Mouse (Mus musculus): ENCODE measurements around the gene Aplp1. TPM values are rescaled to one million over a fixed set of nuclear protein-coding genes. Genes with fewer than 3 reads are reported as not detected.

Gene Aplp1
- 16.6 and 18.0 TPM in 2 replicates for polyA plus RNA-seq (2014; fragmentation: Nextera tagmentation; extraction: Ambion mirVana)

- H3K27ac ChIP-seq (replicated peaks; ENCODE audit: low read depth, low read length): no peak within 1 kb of the TSS
- H3K4me1 ChIP-seq (ENCODE audit: control insufficient read depth, insufficient read depth, low read length): peaks cover 8% of the 10 kb centered on the region; the same call in 1 of the 2 replicates
- H3K4me2 ChIP-seq (ENCODE audit: low read depth, severe bottlenecking): peak within 1 kb of the TSS; percentile 77
- H3K9ac ChIP-seq (ENCODE audit: low read length): peak within 1 kb of the TSS; percentile 63
- H3K9me3 ChIP-seq (ENCODE audit: control insufficient read depth, low read length): no peaks in the 10 kb centered on the region
- WGBS: under 1% methylated on average over 65 of the region's 72 CpGs
- peak within 1 kb of the TSS; percentile 58 for H3K4me3 ChIP-seq (ENCODE audit: low read depth, low read length)
- H3K27me3 ChIP-seq (ENCODE audit: control insufficient read depth, insufficient read depth, low read length): peaks cover 18% of the 10 kb centered on the region
- no peaks in the 10 kb centered on the region for H3K36me3 ChIP-seq (ENCODE audit: control insufficient read depth, insufficient read depth, low read length)
- DNase-seq (ENCODE audit: low spot score) (peak; percentile 75), ATAC-seq (ENCODE audit: insufficient number of reproducible peaks, low FRiP score, low TSS enrichment, low read depth) (peak; percentile 41; the same call in 1 of the 2 replicates)
Observed at GRCm38 (mm10) chr7:30444971-30445751, at the start of gene Aplp1. Gene Aplp1 (minus strand): TSS chr7:30445535.

- no peak for DNase-seq (ENCODE audit: low spot score)
- no peak within 1 kb of the TSS for H3K4me3 ChIP-seq (ENCODE audit: low read depth, low read length)
- H3K4me1 ChIP-seq (ENCODE audit: control insufficient read depth, insufficient read depth, low read length): no peaks in the 10 kb centered on the region
- no peaks in the 10 kb centered on the region for H3K9me3 ChIP-seq (ENCODE audit: control insufficient read depth, low read length)
- WGBS: 64% methylated on average over 11 of the region's 11 CpGs
- H3K27me3 ChIP-seq (ENCODE audit: control insufficient read depth, insufficient read depth, low read length): no peaks in the 10 kb centered on the region
- no peak within 1 kb of the TSS for H3K27ac ChIP-seq (replicated peaks; ENCODE audit: low read depth, low read length)
- no peaks in the 10 kb centered on the region for H3K36me3 ChIP-seq (ENCODE audit: control insufficient read depth, insufficient read depth, low read length)
- H3K4me2 ChIP-seq (ENCODE audit: low read depth, severe bottlenecking): no peak within 1 kb of the TSS
- H3K9ac ChIP-seq (ENCODE audit: low read length): no peak within 1 kb of the TSS
- ATAC-seq (ENCODE audit: insufficient number of reproducible peaks, low FRiP score, low TSS enrichment, low read depth): no peak
Observed at GRCm38 (mm10) chr7:30493401-30493931, 48.1 kb upstream of the Aplp1 start, which contains the start of gene Prodh2. Gene Prodh2 (plus strand): TSS chr7:30493622.

- H3K4me3 ChIP-seq (ENCODE audit: low read depth, low read length): no peak overlapping the region
- no peaks in the 10 kb centered on the region for H3K4me1 ChIP-seq (ENCODE audit: control insufficient read depth, insufficient read depth, low read length)
- no peak overlapping the region for H3K9ac ChIP-seq (ENCODE audit: low read length)
- DNase-seq (ENCODE audit: low spot score) (peak; percentile 89), ATAC-seq (ENCODE audit: insufficient number of reproducible peaks, low FRiP score, low TSS enrichment, low read depth) (no peak)
- H3K4me2 ChIP-seq (ENCODE audit: low read depth, severe bottlenecking): no peak overlapping the region
- no peak overlapping the region for H3K27ac ChIP-seq (replicated peaks; ENCODE audit: low read depth, low read length)
- H3K27me3 ChIP-seq (ENCODE audit: control insufficient read depth, insufficient read depth, low read length): no peaks in the 10 kb centered on the region
- H3K9me3 ChIP-seq (ENCODE audit: control insufficient read depth, low read length): no peaks in the 10 kb centered on the region
- WGBS: 17% methylated on average over 4 of the region's 4 CpGs
- no peaks in the 10 kb centered on the region for H3K36me3 ChIP-seq (ENCODE audit: control insufficient read depth, insufficient read depth, low read length)
Observed at GRCm38 (mm10) chr7:30492765-30493164, 47.4 kb upstream of the Aplp1 start.

- WGBS: 27% methylated on average over 6 of the region's 6 CpGs
- no peaks in the 10 kb centered on the region for H3K36me3 ChIP-seq (ENCODE audit: control insufficient read depth, insufficient read depth, low read length)
- DNase-seq (ENCODE audit: low spot score): no peak
Observed at GRCm38 (mm10) chr7:30490957-30491307, 45.6 kb upstream of the Aplp1 start.

GRCm38 (mm10) chr7:30490251-30490956, 45.1 kb upstream of the Aplp1 start:
- ATAC-seq (ENCODE audit: insufficient number of reproducible peaks, low FRiP score, low TSS enrichment, low read depth): no peak
- no peak overlapping the region for H3K4me3 ChIP-seq (ENCODE audit: low read depth, low read length)
- 34% methylated on average over 16 of the region's 16 CpGs for WGBS
- H3K4me2 ChIP-seq (ENCODE audit: low read depth, severe bottlenecking): no peak overlapping the region
- H3K9ac ChIP-seq (ENCODE audit: low read length): no peak overlapping the region
- no peaks in the 10 kb centered on the region for H3K36me3 ChIP-seq (ENCODE audit: control insufficient read depth, insufficient read depth, low read length)
- H3K27me3 ChIP-seq (ENCODE audit: control insufficient read depth, insufficient read depth, low read length): no peaks in the 10 kb centered on the region
- no peaks in the 10 kb centered on the region for H3K9me3 ChIP-seq (ENCODE audit: control insufficient read depth, low read length)
- no peak overlapping the region for H3K27ac ChIP-seq (replicated peaks; ENCODE audit: low read depth, low read length)
- DNase-seq (ENCODE audit: low spot score): peak; percentile 54
- no peaks in the 10 kb centered on the region for H3K4me1 ChIP-seq (ENCODE audit: control insufficient read depth, insufficient read depth, low read length)

More at GRCm38 (mm10) chr7:30490957-30491307, 45.6 kb upstream of the Aplp1 start:
- Histone ChIP-seq H3K9ac (ENCODE audit: low read length) (no peak overlapping the region), H3K9me3 (ENCODE audit: control insufficient read depth, low read length) (no peaks in the 10 kb centered on the region), H3K4me3 (ENCODE audit: low read depth, low read length) (no peak overlapping the region), H3K27me3 (ENCODE audit: control insufficient read depth, insufficient read depth, low read length) (no peaks in the 10 kb centered on the region), H3K4me1 (ENCODE audit: control insufficient read depth, insufficient read depth, low read length) (no peaks in the 10 kb centered on the region), H3K4me2 (ENCODE audit: low read depth, severe bottlenecking) (no peak overlapping the region), H3K27ac (replicated peaks; ENCODE audit: low read depth, low read length) (no peak overlapping the region)
- no peak for ATAC-seq (ENCODE audit: insufficient number of reproducible peaks, low FRiP score, low TSS enrichment, low read depth)

GRCm38 (mm10) chr7:30484250-30484649, 38.9 kb upstream of the Aplp1 start:
- no peak overlapping the region for H3K4me3 ChIP-seq (ENCODE audit: low read depth, low read length)
- no peaks in the 10 kb centered on the region for H3K27me3 ChIP-seq (ENCODE audit: control insufficient read depth, insufficient read depth, low read length)
- no peak overlapping the region for H3K27ac ChIP-seq (replicated peaks; ENCODE audit: low read depth, low read length)
- H3K4me2 ChIP-seq (ENCODE audit: low read depth, severe bottlenecking): no peak overlapping the region
- H3K4me1 ChIP-seq (ENCODE audit: control insufficient read depth, insufficient read depth, low read length): no peaks in the 10 kb centered on the region
- DNase-seq (ENCODE audit: low spot score): peak; percentile 82
- no peak for ATAC-seq (ENCODE audit: insufficient number of reproducible peaks, low FRiP score, low TSS enrichment, low read depth)
- H3K9me3 ChIP-seq (ENCODE audit: control insufficient read depth, low read length): no peaks in the 10 kb centered on the region
- no peaks in the 10 kb centered on the region for H3K36me3 ChIP-seq (ENCODE audit: control insufficient read depth, insufficient read depth, low read length)
- WGBS: 16% methylated on average over 8 of the region's 8 CpGs
- H3K9ac ChIP-seq (ENCODE audit: low read length): no peak overlapping the region

- no peaks in the 10 kb centered on the region; the same call in 1 of the 2 replicates for H3K9me3 ChIP-seq (ENCODE audit: control insufficient read depth, low read length)
- H3K4me3 ChIP-seq (ENCODE audit: low read depth, low read length): peak overlapping the region; percentile 9; the same call in 1 of the 2 replicates
- H3K4me2 ChIP-seq (ENCODE audit: low read depth, severe bottlenecking): peak overlapping the region; percentile 36
- peak; percentile 26 for DNase-seq (ENCODE audit: low spot score)
- ATAC-seq (ENCODE audit: insufficient number of reproducible peaks, low FRiP score, low TSS enrichment, low read depth): no peak
- no peaks in the 10 kb centered on the region for H3K4me1 ChIP-seq (ENCODE audit: control insufficient read depth, insufficient read depth, low read length)
- no peak overlapping the region for H3K27ac ChIP-seq (replicated peaks; ENCODE audit: low read depth, low read length)
- H3K9ac ChIP-seq (ENCODE audit: low read length): no peak overlapping the region
- no peaks in the 10 kb centered on the region for H3K36me3 ChIP-seq (ENCODE audit: control insufficient read depth, insufficient read depth, low read length)
- 6% methylated on average over 32 of the region's 32 CpGs for WGBS
- no peaks in the 10 kb centered on the region for H3K27me3 ChIP-seq (ENCODE audit: control insufficient read depth, insufficient read depth, low read length)
Observed at GRCm38 (mm10) chr7:30477415-30478381, 32.4 kb upstream of the Aplp1 start.

Data from limb, embryonic 11.5 days (tissue).